Mouse (Mus musculus): ENCODE data around the gene Yipf2.
"Not testable (repeated sequence)": the region's sequence is repeated elsewhere in the genome, so short reads cannot be mapped to it uniquely, and the experiment has no call there.

Yipf2 gene

DNA sequence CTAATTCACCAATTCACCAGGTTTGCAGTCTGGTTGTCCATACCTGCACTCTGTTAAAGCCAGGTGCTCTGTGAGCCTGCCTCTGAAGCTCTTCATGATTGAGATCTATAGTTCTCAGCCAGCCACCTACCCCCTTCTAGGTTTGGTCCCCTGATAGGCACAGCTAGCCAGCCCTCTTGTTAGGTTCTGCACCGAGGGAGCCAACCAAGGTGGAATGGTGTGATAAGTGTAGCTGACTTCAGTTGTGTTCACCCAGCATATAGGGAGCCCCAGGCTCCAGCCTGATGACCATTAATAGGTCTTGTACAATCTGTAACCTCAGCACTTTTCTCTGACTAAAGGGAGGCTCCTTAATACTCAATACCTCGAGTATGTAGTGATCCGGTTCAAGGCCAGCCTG is 7.6 kb upstream of the Yipf2 start:
- no peak for DNase-seq (ENCODE audit: low spot score in 2 of 2)

DNA sequence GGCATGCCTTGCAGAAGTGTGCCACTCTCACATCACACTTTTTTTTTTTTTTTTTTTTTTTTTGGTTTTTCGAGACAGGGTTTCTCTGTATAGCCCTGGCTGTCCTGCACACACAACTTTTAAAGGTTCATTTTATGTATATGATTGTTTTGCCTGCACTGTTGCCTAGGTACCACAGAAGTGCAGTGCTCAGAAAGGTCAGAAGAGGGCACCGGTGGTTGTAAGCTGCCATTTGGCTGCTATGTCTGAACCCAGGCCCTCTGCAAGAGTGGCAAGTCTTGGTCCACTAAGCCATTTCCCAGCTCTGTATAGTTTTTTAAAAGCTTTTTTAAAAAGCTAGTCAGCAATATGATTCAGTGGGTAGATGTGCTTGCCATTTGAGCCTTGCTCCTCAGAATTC is 5.6 kb upstream of the Yipf2 start:
- DNase-seq (ENCODE audit: low spot score in 2 of 2): no peak

DNA sequence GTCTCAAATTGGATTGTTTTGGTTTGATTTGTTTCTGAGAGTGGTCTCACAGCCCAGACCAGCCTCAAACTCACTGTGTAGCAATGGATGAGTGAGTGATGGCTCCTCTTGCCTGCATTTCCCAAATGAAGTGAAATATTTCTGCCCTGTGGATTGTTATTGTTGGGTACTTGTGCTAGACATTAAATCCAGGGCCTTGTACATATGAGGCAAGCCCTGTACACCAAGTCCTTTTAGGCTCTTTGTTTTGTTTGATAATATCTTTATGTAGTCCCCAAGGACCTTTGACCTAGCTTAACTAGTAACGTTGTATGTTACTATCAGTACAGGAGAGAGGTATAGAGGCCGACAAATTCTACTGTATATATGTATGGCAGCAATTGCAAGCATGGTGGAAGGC is 2.2 kb upstream of the Yipf2 start:
- no peak for DNase-seq (ENCODE audit: low spot score in 2 of 2)

DNA sequence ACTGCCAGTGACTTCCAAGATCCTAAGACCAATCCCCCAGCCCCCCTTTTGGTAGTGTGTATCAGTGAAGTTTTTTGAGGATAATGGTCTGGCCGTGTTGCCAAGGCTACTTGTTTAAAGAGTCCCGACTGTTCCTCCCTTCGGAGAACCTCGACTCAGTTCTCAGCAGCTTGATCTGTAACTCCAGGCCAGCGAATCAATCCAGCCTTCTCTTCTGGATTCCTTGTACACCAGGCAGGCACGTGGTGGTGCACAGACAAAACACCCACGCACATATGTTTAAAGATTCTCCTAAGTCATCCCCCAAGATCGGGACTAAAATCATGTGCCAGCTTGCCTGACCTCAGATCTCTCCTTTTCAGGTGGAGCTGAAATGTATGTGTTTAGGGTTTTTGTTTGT is 1.7 kb upstream of the Yipf2 start:
- DNase-seq (ENCODE audit: low spot score in 2 of 2): not testable (repeated sequence)

DNA sequence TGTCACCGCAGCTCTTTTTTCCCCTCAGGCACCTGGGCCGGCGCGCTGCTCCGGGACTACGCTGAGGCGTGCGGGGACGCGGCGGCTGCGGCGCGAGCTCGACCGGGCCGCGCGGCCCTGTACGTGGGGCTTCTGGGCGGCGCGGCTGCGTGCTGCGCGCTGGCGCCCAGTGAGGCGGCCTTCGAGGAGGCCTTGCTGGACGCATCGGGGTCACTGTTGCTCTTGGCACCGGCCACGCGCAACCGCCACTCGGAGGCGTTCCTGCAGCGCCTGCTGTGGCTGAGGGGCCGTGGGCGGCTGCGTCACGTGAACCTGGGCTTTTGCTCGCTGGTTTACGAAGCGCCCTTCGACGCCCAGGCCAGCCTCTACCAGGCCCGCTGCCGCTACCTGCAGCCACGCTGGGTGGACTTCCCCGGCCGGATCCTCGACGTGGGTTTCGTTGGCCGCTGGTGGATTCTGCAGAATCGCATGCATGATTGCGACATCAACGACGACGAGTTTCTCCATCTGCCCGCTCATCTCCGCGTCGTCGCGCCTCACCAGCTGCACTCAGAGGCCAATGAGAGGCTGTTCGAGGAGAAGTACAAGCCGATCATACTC is 594 bp upstream of the Yipf2 start:
- peak; percentile 63 to 64 for DNase-seq (ENCODE audit: low spot score in 2 of 2)

DNA sequence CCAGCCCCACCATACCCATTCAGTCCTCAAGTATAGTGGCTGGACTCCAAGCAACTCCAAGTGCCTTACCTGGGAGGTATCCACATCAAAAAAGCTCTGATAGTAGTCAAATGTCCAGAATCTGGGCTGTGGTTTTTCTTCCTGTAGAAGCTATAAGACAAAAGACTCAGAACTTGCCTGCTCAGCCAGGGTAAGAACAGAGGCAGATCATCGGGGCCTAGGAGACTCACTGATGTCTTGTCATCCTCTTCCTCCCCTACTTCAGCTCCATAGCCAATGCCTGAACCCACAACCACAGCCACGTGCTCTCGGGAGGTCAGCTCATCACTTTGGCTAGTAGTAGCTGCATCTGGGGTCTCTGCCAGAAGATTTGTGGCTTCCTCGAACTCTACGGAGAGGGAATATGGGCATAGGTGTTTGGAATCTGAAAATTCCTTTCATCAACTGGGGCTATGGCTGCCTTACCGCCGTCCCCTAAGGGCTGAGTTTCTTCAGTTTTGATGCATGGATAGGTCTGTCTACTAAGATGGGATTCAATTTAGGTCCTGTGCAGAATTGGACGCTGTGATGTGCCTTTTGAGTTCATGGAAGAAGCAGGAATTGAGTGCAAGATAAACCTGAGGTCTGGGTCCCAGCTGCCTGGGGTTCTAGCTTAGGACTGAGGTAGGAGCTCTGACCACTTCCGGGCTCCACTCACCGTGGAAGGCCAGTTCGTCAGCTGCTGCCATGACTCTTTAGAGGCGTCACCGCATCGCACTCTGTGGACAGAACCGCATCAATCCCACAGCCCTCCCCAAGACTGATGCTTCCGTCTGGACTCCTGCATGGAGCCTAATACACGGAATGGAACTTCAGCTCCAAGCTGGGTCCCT is 561 bp downstream of the Yipf2 start:
- no peak for DNase-seq (ENCODE audit: low spot score in 2 of 2)

DNA sequence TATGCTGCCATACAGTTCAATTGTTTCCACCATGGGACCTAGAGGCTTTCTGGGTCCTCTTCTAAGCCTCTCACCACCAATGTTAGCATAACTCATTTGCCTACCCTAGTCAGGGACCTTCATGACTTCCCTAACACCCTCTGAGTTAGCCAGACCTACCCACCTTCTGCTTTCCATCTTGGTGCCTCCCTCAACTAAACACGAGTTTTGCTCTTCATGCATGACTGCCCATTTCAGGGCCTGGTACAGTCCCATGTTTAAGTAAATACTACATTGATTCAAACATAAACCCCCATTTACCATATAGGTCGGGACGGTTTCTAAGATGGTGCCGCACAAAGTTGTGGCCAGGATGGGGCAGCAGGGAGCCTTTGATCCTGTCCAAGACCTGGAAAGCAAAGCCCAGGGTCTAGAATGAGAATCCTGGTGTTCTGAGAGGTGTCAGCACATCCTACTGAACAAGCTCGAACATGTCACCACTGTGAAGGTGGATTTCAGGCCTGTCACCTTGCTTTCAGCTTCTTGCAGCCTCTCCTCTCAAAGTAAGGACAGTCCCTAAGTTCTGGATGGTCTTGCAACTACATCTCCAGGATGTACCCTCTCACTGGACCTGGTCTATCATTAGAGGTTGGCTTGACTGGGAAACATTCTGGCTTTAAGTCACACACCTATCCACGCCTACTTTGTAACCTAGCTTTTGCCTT is 1.3 kb downstream of the Yipf2 start:
- no peak for DNase-seq (ENCODE audit: low spot score in 2 of 2)

DNA sequence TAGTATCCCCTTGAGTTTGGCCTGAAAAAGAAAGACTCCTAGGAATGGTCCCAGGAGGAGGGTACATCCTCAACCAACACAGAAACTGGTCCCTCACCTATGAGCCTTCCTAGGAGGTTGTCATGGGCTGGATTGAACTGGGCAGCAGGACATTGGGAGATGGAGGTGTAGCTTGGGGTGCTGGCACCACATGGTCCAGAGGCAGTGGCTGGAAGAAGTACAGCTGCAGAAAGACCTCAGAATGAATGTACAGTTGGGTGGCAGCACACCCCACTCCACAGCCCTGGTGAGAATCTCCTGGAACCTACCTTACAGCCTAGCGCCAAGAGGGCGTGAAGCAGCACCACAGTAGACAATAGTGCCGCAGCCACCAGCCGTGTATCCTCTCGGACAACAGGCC is 3.1 kb downstream of the Yipf2 start:
- no peak for DNase-seq (ENCODE audit: low spot score in 2 of 2)

DNA sequence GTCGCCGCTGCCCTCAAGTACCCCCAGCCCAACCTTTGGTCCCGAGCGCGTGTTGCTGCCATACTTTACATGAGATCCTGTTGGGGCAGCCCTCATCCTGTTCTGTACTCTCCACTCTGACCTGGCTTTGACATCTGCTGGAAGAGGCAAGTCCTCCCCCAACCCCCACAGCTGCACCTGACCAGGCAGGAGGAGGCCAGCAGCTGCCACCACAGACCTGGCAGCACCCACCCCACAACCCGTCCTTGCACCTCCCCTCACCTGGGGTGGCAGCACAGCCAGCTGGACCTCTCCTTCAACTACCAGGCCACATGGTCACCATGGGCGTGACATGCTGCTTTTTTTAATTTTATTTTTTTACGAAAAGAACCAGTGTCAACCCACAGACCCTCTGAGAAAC is 4.3 kb downstream of the Yipf2 start:
- no peak for DNase-seq (ENCODE audit: low spot score in 2 of 2)

DNA sequence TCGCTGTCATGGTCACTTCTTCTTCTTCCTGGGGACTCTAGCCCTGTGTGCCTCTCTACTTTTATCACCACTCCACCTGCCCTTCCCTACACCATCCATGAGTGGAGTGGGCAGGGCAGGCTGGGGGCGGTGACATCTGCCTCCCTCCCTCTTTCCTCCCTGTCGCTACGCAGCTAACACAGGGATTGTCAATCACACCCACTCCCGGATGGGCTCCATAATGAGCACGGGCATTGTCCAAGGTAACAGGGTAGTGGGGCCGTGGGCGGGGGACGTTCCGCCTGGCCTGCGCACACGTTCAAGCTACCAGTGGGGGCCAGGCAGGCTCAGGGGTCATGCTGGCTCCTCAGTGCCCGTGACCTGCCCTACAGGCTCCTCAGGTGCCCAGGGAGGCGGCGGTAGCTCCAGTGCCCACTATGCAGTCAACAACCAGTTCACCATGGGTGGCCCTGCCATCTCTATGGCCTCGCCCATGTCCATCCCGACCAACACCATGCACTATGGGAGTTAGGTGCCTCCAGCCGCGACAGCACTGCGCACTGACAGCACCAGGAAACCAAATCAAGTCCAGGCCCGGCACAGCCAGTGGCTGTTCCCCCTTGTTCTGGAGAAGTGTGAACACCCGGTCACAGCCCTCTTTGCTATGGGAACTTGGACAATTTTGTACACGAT is 4.8 kb downstream of the Yipf2 start:
- peak in 1 of 2 experiments; percentile 50 for DNase-seq (ENCODE audit: low spot score in 2 of 2)

DNA sequence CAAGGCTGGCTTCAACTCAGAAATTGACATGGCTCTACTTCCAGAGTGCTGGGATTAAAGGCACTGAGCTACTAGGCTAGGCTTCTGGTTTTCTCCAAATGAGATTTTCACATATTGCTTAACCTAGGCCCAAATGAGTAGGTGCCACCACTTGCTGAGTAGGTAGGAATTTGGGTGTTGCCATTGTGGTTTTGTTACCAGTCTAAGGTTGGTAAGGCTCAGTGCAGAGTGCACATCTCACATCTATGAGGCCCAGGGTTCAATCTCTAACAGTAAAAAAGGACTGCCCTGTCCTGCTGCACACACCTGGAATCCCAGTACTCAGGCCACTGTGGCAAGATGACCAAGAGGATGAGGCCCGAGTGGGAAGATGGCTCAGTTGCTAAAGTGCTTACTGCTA is 7.2 kb downstream of the Yipf2 start:
- DNase-seq (ENCODE audit: low spot score in 2 of 2): no peak

DNA sequence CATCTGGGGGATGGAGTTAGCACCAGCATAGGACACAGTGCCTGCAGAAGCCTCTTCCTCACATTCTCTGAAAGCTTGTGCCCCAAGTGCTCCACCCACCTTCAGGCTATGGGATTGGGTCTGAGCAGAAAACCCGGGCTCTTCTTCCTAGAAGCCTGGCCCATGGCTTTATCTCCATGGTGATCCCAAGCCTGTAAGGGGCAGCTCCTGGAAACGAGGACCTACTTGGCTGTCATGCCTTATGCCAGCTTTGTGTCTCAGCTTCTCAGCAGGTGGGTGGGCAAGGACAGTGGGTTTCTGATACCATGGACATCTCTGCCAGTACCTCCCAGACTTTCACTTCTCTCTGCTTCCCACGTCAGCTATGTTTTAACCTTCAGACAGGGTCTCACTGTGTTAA is 14.4 kb downstream of the Yipf2 start:
- DNase-seq (ENCODE audit: low spot score in 2 of 2): no peak

DNA sequence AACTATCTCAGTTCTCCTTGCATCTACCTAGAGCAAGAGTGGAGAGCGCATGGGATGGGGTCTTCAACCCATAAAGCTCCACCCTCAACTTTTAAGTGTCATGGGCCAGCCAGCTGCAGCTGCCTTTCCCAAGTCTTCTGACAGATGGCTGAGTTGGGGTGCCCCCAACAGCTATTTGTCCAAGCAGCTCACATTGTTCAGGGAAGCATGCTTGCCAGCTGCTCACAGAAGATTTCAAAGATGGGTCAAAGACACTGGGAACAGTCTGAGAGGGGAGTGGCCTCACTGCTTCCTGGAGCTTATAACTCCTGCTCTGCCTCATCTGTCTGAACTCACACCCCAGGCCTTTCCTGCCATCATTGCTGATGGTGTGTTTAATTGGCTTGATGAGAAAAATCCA is 16.3 kb downstream of the Yipf2 start:
- no peak for DNase-seq (ENCODE audit: low spot score in 2 of 2)

DNA sequence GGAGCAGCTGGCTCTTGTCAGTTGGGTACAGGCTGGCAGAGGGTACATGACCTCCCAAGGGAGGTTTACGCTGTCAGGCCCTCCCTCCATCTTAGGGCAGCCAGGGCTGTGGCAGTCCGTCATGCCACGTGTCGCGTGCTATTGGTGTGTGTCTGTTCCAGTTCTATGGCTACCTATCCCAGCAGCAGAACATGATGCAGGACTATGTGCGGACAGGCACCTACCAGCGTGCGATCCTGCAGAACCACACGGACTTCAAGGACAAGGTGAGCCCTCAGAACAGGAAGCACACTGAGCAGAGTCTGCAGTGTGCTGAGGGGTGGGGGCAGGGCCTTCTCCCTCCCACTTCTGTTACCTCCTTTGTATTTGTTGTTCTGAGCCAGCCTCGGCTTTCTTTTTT is 17.4 kb downstream of the Yipf2 start:
- DNase-seq (ENCODE audit: low spot score in 2 of 2): no peak

DNA sequence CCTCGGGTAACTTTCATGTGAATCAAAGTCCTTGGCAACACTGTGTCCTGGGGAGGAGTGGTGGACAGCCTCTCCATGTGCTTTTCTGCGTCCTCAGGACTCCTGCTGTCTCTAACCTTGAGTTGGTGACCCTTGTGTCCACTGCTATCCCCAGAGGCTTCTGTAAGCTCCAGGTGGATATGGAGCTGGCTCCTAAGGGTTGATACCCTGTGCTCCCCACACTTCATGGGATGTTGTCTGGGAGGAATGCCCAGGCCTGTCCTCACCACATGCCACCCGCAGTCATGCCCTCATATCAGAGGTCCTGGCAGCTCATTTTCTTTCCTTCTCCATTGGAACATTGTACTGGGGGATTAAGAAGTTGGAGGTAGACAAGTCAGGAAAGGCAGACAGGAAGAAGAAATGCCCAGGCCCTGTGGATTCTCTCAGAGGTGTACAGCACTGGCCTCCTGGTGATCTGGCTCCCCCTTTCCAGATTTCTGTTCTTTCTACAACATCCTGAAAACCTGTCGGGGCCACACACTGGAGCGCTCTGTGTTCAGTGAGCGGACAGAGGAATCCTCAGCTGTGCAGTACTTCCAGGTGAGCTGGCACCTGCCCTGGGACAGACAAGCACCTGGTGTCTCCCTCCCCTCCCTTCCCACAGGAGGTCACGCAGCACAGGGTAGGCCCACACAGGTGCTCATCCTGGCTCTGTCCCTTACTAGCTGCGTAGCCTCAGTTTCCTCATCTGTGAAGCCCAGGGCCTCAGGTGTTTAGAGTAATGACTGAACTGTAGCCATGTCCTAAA is 18.4 kb downstream of the Yipf2 start:
- no peak for DNase-seq (ENCODE audit: low spot score in 2 of 2)

DNA sequence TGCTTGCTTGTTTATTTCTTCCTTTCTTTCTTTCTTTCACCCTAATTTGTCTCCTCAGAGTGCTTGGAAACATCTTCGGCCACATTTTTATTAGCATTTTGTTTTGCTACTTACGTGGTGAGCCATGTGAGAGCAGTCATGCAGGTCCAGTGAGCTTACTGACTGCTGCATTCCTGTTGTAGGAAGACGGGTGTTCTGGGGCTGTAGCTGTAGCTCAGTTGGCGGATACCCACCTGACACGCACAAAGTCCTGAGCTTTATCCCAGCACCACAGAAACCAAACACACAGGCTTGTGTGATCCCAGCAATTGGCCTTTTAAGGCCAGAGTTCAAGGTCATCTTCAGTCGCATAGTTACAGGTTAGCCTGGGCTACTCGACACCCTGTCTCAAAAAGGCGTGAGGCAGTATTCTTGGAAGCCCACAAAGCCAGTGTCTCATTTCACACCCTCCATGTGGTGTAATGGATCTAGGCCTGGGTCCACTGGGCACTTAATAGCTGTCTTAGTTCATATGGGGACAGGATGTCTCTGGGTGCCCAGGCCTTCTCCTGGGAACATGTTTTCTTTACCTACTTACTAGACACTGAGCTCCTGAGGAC is 23.9 kb downstream of the Yipf2 start:
- DNase-seq (ENCODE audit: low spot score in 2 of 2): no peak

DNA sequence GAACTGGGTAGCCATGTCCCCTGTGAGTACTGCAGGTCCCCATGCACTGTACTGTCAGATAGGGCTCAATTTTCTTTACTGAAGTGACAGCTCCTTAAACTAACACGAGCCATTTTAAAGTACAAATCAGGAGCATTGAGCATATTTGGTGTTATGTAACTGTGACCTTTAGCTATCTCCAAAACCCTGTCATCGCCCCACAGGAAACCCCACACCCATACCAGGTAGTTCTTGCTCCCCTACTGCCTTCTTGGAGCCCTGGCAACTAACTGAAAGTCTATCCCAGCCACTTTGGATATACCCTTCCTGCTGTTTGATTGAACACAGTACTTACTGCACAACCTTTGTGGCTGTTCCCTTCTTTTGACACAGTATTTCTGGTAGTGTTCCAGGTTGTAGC is 25.6 kb downstream of the Yipf2 start:
- no peak for DNase-seq (ENCODE audit: low spot score in 2 of 2)

DNA sequence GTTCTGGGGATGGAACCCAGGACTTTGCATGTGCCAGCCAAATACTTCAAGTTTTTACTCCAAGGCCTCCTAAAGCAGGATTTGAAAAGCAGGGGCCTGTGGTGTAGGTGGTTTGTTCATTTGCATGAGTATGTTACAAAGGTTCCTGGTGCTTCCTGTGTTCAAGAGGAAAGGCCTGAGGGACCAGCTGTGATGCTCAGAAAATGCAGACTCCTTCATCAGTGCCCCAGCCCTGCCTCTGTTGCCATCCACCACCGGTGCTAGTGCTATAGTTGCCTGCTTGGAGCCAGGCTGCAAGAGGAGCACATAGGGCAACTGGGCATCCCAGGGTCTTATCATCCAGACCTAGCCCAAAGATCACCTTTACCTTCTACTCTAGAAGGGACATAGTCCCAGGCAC is 26.1 kb downstream of the Yipf2 start:
- no peak for DNase-seq (ENCODE audit: low spot score in 2 of 2)

DNA sequence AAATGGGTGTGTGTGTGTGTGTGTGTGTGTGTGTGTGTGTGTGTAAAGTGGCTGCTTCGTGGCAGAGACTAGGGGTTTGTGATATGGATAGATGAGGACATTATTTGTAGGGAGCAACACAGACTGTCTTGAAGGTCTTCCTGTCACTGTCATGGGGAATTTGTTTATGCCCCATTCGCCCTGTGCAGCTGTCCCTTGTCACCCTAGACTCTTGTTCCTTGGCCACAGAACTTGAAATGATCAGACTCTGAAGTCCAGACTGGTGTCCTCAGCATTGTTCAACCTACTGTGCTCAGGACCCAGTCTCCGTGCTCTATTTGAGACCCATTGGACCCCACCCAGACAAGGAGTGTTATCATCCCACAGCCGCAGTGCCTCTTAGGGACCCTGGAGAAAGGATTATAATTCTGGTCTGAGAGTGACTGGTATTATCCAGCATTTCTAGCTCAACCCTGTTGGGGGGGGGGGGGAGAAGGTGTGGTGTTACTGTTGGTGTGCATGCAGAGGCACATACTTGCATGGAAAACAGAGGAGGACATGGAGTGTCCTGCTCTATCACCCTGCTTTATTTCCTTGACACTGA is 27.5 kb downstream of the Yipf2 start:
- no peak for DNase-seq (ENCODE audit: low spot score in 2 of 2)

DNA sequence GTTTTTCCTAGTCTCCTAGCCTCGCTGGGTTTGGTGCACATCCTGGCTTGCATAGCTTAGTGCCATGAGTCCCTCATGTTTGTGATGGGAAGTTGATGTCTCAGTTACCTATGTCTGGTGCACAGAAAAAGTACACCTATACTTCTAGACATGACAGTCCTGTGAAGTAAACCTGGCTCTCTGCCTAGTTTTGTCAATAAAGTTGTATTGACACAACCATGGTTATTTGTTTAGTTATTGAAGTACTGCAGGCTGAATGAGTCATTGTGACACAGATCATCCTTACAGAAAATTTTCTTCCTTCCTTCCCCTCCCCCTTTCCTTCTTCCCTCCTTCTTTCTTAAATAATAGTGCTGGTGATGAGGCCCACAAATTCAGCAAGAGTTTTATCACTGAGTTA is 28.2 kb downstream of the Yipf2 start:
- DNase-seq (ENCODE audit: low spot score in 2 of 2): no peak

DNA sequence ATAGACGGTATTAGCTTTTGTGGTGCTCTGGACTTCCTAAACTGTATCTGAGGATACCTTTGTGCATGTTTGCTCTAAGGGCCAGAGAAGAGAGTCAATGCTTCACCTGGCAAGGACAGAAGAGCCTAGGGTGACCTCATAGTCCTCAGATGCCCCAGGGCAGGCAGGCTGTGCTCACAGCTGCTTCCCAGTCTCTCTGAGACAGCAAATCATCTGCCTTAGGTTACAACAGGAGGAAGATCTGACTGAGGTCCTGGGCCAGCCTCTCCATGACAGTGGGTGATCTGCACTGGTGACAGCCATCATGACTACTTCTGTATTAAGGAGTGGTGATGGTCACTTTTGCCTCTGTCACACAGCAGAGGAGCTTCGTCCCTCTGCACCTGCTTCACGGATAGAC is 33.5 kb downstream of the Yipf2 start:
- DNase-seq (ENCODE audit: low spot score in 2 of 2): no peak

All from frontal cortex, postnatal 10 days (tissue).